Mouse (Mus musculus) CD4-positive, CD25-positive, alpha-beta regulatory T cell, adult 4 months (primary cell): ENCODE results near the gene Gpc6. TPM values are rescaled to one million over a fixed set of nuclear protein-coding genes. Genes with fewer than 3 reads are reported as not detected.

ENCODE experiments used
- ATAC-seq: one replicate; pipeline ENCODE4 v1.8.0; 2017
- polyA plus RNA-seq, 2 experiments: library from polyadenylated mRNA; unstranded; fragments of 100-300 nt; shearing (Covaris generic); gene quantifications; one replicate each; pipeline ENCODE4 v1.2.1; 2017

Gene Gpc6
- polyA plus RNA-seq, 2 experiments from 2014 or later, result 0.15 TPM; not detected in 1

DNA sequence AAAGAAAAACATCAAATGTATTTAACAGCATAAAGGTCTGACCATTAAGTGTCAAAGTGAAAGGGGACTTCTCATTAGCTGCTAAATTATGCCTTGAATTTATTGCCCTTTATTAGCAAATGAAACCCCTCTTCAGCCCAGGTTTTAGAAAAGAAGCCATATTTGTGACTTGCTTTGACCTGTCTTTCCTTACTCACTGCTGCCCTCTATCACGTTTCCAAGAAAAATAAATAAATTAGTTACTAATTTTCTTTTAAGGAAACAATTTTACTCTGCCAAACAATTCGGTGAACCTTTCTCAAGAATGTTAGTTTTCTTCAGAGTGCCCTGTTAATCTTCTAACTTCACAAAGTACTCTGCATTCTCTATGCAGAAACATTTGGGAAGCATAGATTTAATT, 964.5 kb downstream of the Gpc6 start:
- no peak for ATAC-seq

DNA sequence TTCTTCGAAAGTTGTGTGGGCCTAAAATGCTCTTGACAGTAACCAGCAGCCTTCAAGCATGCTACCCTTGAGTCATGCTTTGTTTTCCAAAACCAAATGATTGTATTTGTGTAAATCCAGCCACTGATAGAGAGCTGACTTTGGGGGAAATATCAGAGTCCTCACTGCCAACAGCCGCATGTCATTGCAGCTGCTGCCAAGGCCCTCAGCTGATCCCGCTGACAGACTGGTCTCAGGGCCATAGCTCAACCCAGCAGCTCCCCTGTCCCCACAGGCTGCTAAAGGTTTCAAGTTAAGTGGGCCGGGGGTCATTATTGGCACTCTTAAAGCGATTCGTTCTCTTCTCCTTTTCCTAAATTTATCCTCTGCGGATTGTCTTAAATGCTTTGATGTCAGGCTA, 966.3 kb downstream of the Gpc6 start:
- no peak for ATAC-seq

DNA sequence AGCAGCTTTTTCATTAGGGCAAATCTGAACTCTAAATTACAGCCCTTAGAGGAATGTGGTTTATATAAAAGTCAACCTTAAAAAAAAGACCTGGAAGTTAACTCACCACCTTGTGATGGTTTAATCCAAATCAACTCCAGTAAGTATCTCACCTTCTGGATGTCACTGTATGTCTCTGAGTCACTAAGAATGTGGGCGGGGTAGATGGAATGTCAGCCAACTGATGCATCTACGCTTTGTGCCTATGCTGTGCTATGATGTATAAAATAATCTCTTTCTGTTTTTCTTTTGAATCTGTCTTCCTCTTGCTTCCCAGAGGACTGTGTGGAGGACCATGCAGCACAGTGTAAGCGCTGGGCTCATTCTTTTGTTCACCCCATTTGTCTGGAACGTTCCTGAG, 966.9 kb downstream of the Gpc6 start:
- no peak for ATAC-seq

DNA sequence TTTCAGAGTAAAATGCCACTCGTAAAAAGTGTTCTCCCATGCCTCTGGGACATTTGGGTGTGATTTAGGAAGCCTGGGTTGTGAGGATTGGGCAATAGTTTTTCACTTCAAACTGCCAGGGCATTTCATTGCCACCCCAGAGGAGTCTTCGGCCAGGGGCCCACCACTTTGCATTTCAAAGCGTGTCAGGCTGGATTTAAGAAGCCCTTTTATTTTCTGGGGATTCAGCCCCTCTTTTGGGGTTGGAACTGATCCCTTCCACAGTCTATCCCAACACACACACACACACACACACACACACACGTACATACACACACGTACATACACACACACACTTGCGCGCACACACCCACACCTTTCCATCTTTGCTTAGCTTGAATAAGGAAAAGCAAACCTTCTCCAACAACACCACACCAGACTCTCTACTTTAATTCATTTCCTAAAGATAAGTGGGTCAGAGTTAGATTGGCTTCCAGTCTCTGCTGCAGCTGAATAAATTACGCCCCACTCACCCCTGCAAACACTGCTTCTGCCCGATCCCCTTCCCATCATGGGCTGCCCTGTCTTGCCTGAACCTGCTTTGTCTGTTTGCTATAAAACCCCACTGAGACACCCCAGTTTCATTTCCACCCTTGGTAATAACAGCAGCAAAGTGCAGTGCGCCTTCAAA, 969.9 kb downstream of the Gpc6 start:
- no peak for ATAC-seq

DNA sequence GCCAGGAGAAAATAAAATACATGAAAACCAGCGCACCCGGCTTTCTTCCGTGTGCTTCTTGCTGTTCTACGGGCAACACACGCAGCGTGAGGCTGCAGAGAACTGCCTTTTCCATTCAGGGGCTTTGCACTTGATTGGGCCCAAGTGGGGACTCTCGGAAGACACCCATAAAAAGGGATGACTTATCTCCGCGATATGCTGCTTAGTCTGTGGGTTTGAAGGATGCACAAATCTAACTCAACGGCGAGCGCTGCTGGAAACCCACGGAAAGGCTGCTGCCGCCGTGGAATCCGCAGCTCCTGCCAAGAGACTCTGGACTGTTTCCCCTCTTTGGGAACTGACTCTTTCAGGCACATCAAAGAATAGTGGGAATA, 970.4 kb downstream of the Gpc6 start:
- ATAC-seq, result no peak

DNA sequence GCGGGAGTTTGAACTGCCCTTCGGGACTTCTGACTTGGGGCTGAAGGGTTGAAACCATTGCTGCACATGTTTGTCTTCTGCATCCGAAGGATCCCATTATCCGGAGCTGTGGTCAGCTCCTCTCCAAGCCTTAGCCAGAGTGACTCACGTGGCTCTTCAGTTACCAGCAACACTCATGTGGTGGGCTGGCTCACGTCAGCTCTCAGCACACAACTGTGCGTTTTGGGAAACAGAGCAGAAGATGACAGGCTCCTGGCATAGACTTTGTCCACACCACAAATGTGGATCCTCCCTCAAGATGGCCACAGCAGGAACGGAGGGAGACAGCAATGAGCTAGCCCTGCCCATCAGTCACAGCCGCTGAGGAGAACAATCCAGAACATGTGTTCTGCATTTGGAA, 979.2 kb downstream of the Gpc6 start:
- ATAC-seq, result no peak

DNA sequence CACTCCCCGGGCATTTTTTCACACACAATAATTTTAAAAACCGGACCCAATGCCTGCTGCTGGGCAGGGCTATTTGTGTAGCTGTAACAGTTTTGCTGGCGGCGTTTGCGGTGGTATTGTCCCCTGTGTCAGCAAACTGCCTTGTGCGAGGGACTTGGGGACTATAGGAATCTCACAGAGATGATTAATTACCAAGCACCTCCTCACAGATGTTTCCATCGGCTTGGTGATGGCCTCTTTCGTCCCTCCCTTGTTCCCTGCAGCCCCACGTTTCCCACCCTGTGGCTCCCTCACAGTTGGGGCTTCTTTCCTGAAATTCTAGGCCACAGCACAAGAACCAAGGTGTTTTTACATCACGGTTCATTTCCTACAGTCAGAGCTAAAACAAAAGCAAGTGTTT, 980.6 kb downstream of the Gpc6 start:
- no peak for ATAC-seq

DNA sequence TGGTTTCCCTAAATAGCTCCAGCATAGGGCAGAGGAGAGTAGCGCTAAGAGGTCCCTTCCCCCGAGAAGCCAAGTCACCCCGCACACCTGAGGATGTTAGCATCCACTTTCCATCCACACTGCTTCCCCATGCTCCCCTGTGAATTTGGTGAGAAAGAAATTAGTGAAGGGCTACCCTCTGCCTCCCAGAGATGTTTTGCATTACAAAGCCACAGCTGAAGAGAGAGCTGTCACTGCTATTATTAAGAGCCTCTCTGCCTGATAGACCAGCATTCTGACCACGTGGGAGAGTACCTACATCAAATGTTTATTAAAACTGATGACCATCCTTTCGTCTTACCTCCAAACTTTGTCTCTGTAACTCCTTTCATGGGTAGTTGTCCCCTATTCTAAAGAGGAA, 981.2 kb downstream of the Gpc6 start:
- no peak for ATAC-seq

DNA sequence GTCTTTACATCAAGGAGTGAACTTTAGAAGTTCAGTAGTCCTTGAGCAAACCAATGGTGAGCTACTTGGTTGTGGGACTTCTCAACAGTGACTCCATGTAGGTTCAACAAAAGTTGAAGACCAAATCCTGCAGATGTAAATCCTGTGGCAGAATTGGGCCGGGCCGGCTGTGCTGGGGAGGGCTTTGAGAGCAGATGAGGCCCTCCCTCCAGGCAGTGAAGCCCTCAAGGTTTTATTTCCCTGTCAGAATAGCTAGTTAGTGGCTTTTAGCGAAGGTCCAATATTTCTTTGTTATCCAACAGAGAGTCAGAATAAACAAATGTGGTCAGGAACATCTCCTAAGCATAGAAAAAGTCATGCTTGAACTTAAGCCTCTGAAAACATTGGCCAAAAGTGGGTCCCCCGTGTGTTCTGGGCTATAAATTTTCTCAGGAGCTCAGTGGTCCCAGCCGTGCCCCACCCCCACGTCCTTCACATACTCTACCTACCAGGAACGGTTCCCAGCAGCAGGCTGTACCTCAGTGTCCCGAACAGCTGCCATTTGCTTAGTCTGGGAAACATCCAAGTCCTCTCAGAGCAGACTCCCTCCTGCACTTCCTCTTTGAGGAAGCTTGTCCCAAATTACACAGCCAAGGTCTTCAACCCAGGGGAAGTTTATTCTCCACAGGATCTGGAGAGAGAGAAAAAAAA, 983.3 kb downstream of the Gpc6 start:
- ATAC-seq, result no peak

DNA sequence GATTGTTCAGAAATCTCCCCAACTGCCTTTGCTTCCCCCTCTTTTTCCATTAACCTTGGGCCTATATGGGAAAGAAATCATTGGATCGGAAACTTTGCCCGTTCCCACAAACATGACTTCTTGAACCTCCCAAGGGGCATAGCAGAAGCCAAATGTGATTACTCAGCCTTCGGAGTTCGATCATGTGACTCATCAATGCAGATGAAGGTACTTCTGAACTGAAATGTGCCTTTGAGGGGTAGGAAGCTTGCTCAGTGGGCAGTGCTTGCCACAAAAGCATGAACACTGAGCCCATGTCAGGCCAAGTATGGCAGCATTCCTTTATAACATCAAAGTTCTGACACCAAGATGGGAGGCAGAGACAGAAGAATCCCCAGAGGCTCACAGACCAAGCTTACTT, 983.9 kb downstream of the Gpc6 start:
- no peak for ATAC-seq

DNA sequence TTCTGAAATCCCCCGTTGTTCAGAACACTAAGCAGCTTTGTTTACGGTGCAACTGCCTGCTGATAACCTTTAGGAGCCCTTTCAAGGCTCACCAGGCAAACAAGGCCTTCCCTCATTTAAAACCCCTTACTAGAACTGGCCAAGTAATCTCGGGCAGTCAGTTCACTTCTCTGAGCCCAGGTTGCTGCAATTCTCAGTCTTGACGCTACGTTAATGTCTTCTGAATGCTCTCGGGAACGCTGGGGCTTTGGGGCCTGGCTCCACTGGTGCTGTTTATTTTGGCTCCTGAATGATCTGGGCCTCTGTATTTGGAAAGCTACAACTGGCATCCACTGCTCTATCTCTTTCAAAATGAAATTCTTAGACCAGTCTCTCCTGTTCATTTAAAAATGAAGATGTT, 985.2 kb downstream of the Gpc6 start:
- ATAC-seq, result no peak

DNA sequence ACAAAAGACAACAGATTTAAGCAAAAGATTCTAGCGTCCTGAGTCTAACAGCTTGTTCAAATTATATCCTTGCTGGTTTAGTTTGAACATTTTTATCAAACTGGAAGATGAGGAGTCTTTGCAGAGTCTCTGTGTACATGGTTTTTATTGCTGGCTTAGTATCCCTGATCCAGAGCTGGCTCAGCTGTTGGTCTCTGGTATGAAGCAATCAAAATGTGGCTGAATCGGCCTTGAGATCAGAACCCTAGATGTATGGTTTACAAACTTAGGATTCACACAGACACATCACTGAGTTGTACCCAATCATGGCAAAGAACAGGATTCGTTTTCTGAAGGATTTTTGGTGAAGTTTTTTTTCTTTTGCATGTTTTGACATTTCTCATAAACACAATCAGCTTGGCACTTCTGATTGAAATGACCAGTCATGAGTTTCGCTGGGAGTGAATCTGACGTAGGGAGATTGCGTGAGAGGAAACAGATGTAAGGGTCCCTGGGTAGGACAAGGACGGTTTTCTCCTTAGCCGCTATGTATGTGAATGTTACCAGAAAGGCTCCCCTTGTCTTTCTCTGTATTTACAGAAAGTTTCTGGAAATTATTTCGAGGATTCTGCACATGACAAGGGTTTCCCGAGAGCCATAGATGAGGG, 987.6 kb downstream of the Gpc6 start:
- no peak for ATAC-seq

DNA sequence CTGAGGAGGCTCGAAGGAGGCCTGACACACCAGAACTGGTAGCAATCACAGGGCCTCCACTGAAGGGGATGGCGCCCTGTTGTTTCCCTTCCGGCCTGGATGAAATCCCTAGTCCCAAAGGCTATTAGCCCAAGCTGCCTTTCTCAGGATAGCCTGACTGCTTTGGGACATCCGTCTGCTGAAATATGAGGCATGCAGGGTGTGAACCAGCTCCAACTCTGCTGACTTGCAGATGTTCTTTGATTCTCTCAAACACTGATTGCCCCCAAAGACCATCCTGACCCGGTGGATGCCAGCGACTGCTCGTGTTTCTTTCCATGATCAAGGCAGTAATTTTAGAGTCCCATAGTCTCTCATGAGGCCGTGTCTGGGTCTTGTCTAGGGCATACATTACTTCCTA, 991.5 kb downstream of the Gpc6 start:
- ATAC-seq, result no peak

DNA sequence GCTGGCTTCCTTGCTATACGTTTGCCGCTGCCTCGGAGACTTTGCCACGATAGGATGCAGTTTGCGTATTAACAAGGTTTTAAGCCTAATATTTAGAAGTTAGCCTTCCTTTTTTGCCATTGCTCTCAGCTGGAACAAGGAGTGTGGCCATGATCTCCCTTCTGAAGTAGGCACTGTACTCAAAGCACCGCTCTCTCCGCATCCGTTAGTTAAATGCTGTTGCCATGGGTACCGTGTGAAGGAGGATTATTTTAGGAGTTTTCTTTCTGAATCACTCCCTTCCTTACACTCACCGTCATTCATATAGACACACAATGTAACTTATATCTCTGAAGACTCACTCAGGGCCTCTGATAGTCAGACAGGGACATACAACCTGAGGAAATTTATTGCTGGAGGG, 993.6 kb downstream of the Gpc6 start:
- ATAC-seq, result no peak

DNA sequence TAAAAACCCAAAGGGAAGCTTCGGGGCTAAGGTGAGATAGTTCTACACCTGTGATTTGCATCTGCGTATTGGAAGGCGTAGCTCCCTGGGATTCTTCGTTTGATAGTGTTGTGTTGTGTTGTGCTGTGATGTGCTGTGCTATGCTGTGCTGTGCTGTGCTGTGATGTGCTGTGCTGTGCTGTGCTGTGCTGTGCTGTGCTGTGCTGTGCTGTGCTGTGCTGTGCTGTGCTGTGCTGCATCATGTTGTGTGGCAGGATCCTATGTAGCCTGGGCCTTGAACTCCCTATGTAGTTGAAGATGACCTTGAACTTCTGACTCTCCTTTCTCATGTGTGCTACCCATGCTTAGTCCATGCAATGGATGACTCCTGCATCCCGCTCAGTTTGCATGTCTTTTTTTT, 994.5 kb downstream of the Gpc6 start:
- no peak for ATAC-seq

DNA sequence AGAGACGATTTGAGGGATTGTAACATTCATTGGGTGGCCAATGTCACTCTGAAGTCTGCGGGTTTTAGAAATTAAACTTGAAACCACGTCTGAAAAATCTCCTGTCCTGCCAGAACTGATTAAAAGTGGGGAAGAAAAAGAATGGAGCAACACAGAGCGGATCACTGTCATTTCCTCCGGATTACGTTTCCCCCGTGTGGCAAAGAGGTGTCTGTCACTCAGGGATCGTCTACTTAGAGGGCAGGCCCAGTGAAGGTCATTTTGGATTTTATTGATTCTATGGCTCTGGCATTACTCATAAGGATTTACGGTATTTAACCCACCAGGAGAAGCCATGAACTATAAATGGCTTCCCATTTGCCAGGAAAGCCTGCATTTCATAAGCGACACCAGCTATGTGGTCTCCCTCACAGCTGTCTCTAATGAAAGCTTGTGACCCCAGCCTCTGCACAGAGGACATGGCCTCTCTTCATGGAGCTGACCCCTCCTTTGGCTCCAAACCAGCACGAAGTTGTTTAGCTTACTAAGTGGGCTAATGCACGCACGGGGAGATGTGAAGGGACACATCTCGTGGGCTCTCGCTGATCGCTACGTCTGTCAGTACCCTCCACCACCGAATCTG, 996.4 kb downstream of the Gpc6 start:
- ATAC-seq, result no peak

DNA sequence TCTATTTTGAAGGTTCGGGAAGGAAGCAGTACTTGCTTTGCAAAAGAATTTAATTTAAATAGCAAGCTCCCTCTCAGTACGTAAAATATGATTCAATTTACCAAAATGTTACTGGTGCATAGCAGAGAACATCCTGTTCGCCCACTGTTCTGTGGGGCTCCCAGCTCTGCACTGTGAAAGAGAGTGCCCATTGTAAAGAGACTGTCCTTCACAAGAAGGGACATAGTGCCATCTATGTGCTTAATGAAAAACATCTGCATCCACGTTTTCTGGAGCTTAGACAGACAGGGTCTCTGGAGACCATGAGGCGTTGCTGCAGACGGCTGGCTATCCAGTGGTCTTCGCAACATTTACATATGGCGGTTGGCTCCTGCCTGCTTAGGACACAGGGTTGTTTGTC, 998.6 kb downstream of the Gpc6 start:
- no peak for ATAC-seq

DNA sequence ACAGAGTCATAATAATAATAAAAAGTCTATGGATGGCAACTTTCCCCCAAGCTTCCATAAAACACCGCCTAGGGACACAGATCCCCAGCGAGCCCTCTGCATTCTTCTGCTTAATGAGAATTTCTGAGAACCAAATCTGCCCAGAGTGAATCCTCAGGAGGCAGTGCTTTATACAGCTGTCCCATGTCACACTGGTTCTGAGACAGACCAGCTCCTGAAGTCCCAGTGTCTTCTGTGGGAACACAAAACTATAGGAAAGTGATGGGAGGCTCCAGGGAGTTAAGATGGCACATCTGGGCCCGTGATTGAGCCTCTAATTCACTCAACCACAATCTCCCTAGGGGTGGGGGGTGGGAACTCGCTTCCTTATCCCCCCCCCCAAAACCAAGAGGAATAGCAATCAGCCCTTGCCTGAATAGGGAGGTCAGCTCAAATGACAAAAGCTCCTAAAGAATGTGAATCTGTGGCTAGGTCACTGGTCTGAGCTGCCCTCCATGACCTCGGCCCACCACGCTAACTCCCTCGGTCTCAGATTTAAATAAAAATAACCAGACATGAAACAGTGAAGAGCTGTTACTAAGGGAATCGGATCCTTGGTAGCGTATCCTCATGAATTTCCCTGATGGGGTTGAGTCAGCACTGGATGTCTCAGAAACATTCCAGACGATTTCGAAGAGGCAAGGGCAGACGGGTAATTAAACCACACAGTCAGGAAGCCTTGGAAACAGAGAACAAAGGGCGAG, 1005.2 kb downstream of the Gpc6 start:
- ATAC-seq, result no peak

DNA sequence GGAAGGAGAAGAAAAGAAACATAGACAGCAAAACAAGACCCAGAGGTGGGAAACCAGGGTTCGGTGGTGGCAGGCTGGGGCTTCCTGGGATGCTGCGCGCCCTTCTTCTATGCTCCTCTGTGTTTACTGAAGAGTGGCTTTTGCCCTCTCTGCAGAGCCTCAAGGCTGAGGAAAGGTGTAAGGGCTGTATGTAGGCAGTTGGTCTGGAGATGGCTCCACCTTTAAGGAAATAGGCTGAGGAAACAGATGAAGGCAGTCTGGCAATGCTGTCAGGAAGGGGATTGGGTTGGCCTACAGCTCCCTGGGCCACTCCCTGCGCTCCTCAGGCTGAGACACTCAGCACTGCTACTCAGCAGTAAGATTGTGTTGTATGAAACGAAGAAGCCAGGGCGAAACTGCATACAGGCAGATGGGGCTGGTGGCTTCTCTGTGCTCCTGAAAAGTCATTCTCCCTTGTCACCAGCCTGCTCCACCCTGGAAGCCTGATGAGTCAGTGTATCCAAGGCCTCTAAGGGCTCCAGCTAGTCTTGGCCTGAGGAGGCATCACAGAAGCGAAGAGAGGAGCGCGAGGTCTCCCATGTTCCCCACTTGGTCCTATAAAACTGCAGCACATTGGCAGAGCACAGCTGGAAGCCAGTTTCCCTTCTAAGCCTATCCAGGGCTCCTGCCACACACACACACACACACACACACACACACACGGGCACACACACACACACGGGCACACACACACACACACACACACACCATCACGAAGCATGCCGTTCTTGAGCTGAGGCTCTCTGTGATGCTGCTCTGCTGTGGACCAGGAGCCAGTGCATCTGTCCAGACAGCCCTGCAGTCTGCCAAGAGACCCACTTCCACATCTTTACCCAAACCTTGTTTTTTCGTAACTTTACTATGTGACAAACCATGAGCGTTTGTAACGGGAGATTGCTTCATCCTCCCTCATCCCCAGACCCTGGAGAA, 1006.0 kb downstream of the Gpc6 start:
- ATAC-seq, result no peak

DNA sequence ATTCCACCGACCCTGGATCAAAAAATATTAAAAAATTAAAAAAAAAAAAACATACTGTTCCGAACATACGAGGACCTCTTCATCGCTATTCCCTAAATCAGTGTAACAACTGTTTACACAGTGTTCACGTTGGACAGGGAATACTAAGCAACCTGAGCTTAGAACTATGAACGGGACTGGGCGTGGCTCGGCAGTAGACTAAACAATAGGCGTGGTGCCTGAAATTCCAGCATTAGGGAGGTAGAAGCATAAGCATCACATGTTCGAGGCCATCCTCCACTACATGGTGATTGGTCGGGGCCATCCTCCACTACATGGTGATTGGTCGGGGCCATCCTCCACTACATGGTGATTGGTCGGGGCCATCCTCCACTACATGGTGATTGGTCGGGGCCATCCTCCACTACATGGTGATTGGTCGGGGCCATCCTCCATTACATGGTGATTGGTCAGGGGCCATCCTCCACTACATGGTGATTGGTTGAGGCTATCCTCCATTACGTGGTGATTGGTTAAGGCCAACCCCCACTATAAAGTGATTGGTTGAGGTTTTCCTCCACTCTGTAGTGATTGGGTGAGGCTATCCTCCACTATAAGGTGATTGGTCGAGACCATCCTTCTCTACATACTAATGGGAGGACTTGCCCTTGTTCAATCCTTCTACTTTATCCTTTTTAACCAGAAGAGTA, 1007.2 kb downstream of the Gpc6 start:
- no peak for ATAC-seq

DNA sequence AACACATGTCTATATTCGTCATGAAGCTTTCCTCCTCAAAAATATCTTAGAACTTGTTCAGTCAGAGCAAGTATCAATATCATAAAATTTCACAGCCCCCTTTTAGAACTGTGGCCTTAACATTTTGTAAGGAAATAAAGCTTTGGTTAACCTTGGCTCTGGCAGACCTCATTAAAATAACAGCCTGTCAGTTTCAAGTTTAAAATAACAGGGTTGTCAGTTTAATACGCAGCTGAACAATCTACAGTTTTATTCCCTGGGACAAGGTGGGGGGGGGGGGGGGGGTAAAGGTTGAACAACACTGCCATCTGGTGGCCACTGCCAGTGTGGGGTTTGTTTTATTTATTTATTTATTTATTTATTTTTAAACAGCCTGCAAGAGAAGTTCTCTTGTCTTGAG, 1013.4 kb downstream of the Gpc6 start:
- no peak for ATAC-seq
